Mouse (Mus musculus) limb, embryonic 15.5 days (tissue): ENCODE measurements at regions not wholly inside any gene's neighbourhood (a gene's known extent, or its start where the extent isn't known, plus 50 kb on each side); places are given as distances from the start of the nearest gene placed in this dataset.

ENCODE experiments used
- ATAC-seq: fragments of 200-750 bp; cut with Nextera tagmentation; 2 replicates; pipeline ENCODE4 v1.8.0; 2017; ENCODE audit warnings: low read depth, moderate TSS enrichment; ENCODE audit not compliant: insufficient number of reproducible peaks, low FRiP score, low TSS enrichment
- H3K27ac ChIP-seq: fragments of 300-500 bp; sonication (generic); 2 replicates; pipeline ENCODE4 v1.5.1; 2015; ENCODE audit warnings: moderate library complexity, mild to moderate bottlenecking, inconsistent platforms
- H3K27me3 ChIP-seq: fragments of 300-500 bp; sonication (generic); 2 replicates; pipeline ENCODE4 v1.6.1; 2015; ENCODE audit warnings: inconsistent platforms
- H3K36me3 ChIP-seq: fragments of 300-500 bp; sonication (generic); 2 replicates; pipeline ENCODE4 v1.6.1; 2015; ENCODE audit warnings: inconsistent platforms
- H3K4me1 ChIP-seq: fragments of 300-500 bp; sonication (generic); 2 replicates; pipeline ENCODE4 v1.6.1; 2015; ENCODE audit warnings: inconsistent platforms
- H3K4me2 ChIP-seq: fragments of 300-500 bp; sonication (generic); 2 replicates; pipeline ENCODE4 v1.6.1; 2015; ENCODE audit warnings: mild to moderate bottlenecking, inconsistent platforms
- H3K4me3 ChIP-seq: fragments of 300-500 bp; sonication (generic); 2 replicates; pipeline ENCODE4 v1.5.1; 2015; ENCODE audit warnings: mild to moderate bottlenecking, inconsistent platforms
- H3K9ac ChIP-seq: fragments of 300-500 bp; sonication (generic); 2 replicates; pipeline ENCODE4 v1.6.1; 2015; ENCODE audit warnings: inconsistent platforms
- H3K9me3 ChIP-seq: fragments of 300-500 bp; sonication (generic); 2 replicates; pipeline ENCODE4 v1.6.1; 2016; ENCODE audit warnings: inconsistent platforms
- WGBS: fragments of 180-500 bp; shearing (Covaris S2); methylation state at CpG from one replicate; pipeline ENCODE4 v1.1.7; 2015; 5-methylcytosine and 5-hydroxymethylcytosine counted together

DNA sequence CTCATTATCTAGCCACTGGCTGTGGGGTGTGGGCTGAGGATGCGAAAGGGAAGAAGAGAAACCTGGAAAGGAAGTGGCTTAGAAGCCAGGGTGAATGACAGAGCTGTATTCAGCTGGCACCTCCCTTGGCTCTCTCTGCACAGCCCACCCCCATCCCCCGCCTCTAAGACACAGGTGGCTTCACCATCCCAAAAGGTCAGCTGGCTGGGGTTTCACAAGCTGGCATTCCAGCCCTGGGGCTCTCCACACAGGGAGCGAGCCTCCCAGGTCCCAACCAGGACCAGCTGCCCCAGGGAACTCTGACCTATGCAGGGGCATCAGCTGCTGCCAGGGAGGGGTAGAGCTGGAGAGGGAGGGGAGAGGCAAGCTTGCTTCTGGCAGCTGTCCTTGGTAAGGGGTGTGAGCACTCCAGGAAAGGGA lies 71.9 kb upstream of the Mef2a start:
- WGBS, result 52% methylated on average over 3 of the region's 3 CpGs
- Histone ChIP-seq H3K4me2 (no peak overlapping the region), H3K4me1 (peaks cover 46% of the 10 kb centered on the region), H3K9me3 (no peaks in the 10 kb centered on the region), H3K36me3 (no peaks in the 10 kb centered on the region), H3K27ac (no peak overlapping the region; the same call in 1 of the 2 replicates), H3K9ac (no peak overlapping the region), H3K27me3 (no peaks in the 10 kb centered on the region), H3K4me3 (no peak overlapping the region)
- peak; percentile 56; the same call in 1 of the 2 replicates for ATAC-seq

DNA sequence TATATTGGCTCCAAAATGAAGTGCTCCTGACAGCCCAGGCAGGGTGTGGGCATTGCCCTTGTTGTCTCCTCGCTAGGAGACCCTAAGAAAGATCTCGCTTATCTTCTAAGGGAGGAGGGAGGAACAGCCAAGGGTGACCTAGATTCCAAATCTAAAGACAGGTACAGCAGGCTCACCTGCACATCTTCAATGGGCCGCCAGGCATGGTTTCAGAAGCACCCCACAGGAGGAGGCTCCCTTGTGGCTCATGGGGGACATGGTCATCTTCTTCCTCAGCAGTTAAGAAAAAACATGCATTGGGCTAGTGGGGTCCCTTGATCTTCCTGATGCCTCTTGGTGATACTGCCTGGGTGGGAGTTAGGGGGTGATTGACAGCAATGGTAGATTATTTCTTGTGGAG lies 71.0 kb upstream of the Mef2a start:
- no peak overlapping the region for H3K4me2 ChIP-seq
- H3K9ac ChIP-seq, result no peak overlapping the region
- no peak for ATAC-seq
- H3K27me3 ChIP-seq, result no peaks in the 10 kb centered on the region
- peaks cover 46% of the 10 kb centered on the region for H3K4me1 ChIP-seq
- peak overlapping the region; percentile 84 for H3K27ac ChIP-seq
- H3K9me3 ChIP-seq, result no peaks in the 10 kb centered on the region
- WGBS, result 63% methylated on average over 3 of the region's 3 CpGs
- no peaks in the 10 kb centered on the region for H3K36me3 ChIP-seq
- H3K4me3 ChIP-seq, result no peak overlapping the region

DNA sequence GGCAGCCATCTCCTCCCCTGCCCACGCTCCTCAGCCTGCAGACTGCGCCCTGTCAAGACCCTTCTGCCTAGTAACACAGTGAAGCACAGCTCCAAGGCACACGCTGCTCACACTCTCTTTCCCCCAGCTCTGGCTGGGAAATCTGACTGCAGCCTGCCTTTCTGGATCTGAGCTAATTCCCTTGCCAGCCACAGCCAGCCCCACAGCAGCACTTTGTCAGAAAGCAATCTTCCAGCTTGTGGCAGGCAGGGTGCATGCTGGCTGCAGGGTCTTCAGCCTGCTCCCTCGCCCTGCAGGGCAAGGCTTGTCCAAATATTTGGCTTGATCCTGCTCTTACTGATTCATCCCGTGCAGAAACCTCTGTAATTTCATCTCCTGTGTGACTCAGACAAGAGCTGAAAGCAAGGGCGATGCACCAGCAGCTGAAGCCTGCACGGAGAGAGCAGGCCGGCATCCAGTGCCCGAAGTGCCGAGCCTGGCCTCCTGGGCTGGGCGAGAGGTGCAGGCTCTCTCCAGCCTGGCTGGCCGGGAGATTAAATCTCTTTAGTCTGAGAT lies 70.4 kb upstream of the Mef2a start:
- Histone ChIP-seq H3K9ac (no peak overlapping the region), H3K36me3 (no peaks in the 10 kb centered on the region), H3K27me3 (no peaks in the 10 kb centered on the region), H3K27ac (peak overlapping the region; percentile 84), H3K9me3 (no peaks in the 10 kb centered on the region), H3K4me2 (peak overlapping the region; percentile 12), H3K4me3 (no peak overlapping the region), H3K4me1 (peaks cover 48% of the 10 kb centered on the region)
- WGBS, result 16% methylated on average over 12 of the region's 12 CpGs
- ATAC-seq, result peak; percentile 22; the same call in 1 of the 2 replicates

DNA sequence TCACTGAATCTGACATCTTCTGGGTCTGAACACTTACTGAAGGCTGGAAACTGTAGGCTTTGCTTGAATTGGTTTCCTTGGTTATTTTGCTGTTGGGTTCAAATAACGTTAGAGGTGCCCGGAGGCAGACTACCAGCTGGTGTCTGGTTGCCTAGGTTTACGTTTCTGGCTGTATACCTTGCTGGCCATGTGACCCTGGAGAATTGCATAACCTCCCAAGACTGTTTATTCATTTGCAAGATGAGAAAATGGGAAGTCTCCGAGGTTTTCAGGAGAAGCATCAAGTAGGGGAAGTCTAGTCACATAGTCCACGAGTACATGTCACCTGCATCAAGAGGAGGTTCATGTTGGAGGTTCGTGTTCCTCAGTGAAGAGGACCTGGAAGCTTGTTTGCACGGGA lies 69.6 kb upstream of the Mef2a start:
- no peak for ATAC-seq
- WGBS, result 34% methylated on average over 7 of the region's 7 CpGs
- Histone ChIP-seq H3K4me3 (no peak overlapping the region), H3K27ac (peak overlapping the region; percentile 84; the same call in 1 of the 2 replicates), H3K9ac (no peak overlapping the region), H3K27me3 (no peaks in the 10 kb centered on the region), H3K4me1 (peaks cover 48% of the 10 kb centered on the region), H3K9me3 (no peaks in the 10 kb centered on the region), H3K36me3 (no peaks in the 10 kb centered on the region), H3K4me2 (no peak overlapping the region)

DNA sequence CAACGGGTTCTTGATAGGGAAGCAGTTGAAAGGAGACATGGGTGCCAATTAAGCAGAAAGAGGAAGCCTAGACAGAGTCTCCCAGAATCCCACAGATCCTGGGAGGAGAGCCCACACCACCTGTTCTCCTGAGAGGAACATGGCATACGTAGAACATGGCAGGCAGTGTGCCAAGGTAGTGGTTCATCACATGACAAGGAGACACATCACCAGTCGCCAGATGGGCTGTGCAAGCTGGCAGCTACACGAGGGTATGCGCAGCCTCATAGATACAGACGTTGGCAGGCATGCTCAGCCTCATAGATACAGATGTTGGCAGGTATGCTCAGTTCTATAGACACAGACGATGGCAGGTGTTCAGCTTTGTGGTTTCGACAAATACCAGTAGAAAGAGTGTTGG lies 68.1 kb upstream of the Mef2a start:
- ATAC-seq, result no peak
- H3K36me3 ChIP-seq, result no peaks in the 10 kb centered on the region
- WGBS, result 87% methylated on average over 8 of the region's 8 CpGs
- no peak overlapping the region for H3K9ac ChIP-seq
- no peak overlapping the region for H3K4me2 ChIP-seq
- no peaks in the 10 kb centered on the region for H3K9me3 ChIP-seq
- H3K4me1 ChIP-seq, result peaks cover 50% of the 10 kb centered on the region
- no peak overlapping the region for H3K27ac ChIP-seq
- no peak overlapping the region for H3K4me3 ChIP-seq
- H3K27me3 ChIP-seq, result no peaks in the 10 kb centered on the region

DNA sequence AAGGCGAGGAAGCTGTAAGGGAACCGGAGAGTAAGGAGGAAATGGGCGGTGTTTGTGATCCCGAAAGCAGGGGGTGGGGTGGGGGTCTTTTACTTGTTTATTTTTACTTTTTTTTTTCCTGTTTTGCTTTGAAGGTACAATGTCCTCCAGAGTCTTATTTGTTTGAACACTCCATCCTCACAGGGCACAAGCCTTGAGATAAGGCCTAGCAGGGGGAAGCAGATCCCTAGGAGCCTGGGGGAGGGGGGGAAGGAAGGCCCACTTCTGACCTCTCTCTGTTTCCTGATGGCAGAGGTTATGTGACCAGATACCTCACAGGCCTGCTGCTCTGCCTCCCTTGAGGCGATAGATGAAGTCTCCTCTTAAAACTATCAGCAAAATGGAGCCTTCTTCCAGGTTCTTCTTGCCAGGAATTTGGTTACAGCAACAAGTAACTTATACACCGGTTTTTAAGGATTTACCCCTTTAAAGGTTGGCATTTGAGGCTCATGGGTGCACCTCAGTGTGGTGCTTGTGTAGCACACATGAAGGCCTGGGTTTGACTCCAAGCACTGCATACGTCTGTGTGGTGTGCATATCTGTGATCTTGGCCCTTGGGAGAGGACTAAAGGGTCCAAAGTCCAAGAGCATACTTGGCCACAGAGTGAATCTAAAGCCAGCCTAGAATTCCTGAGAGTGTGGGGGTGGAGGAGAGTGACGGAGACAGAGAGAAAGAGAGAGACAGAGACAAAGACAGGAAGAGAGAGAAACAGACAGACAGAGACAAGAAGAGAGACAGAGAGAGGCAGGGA lies 64.8 kb upstream of the Mef2a start:
- Histone ChIP-seq H3K4me2 (no peak overlapping the region), H3K9me3 (no peaks in the 10 kb centered on the region), H3K9ac (no peak overlapping the region), H3K4me1 (peaks cover 28% of the 10 kb centered on the region), H3K27me3 (no peaks in the 10 kb centered on the region), H3K36me3 (no peaks in the 10 kb centered on the region), H3K27ac (no peak overlapping the region), H3K4me3 (no peak overlapping the region)
- 78% methylated on average over 8 of the region's 8 CpGs for WGBS
- ATAC-seq, result no peak

DNA sequence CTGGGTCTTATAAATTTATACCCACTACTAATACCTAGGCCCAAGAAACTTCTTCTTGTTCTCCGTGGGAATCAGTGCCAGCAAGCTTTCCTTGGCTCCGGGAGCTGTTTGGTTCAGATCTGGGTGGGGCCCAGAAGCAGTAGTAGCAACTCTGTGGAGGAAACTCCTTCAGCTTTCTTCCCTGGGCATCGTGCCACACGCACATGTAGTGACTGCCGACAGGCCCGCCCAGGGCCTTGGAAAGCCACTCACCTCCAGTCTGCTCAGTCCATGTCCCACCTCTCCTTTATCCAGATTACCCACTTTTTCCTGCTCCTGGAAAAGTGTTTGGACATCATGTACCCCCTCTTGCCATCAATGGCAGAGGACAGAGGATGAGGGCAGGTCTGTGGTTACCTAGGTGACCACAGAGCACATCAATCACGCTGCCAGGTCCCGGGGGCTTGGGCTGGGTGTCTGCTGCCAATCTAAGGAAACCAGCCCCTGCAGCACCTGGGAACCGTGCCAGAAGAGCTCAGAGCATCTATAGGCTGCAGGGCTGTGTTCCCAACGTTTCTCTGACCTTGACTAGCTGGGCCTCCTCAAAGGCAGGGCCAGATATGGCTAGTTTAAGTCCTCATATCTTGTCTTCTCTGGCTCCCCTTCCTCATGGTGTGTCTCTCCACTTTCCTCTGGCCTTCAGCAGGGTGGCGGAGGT lies 63.1 kb upstream of the Mef2a start:
- no peaks in the 10 kb centered on the region for H3K27me3 ChIP-seq
- peaks cover 24% of the 10 kb centered on the region for H3K4me1 ChIP-seq
- no peak overlapping the region for H3K9ac ChIP-seq
- H3K27ac ChIP-seq, result peak overlapping the region; percentile 67
- peak; percentile 71; the same call in 1 of the 2 replicates for ATAC-seq
- H3K9me3 ChIP-seq, result no peaks in the 10 kb centered on the region
- no peaks in the 10 kb centered on the region for H3K36me3 ChIP-seq
- no peak overlapping the region for H3K4me3 ChIP-seq
- no peak overlapping the region for H3K4me2 ChIP-seq
- 37% methylated on average over 11 of the region's 11 CpGs for WGBS

DNA sequence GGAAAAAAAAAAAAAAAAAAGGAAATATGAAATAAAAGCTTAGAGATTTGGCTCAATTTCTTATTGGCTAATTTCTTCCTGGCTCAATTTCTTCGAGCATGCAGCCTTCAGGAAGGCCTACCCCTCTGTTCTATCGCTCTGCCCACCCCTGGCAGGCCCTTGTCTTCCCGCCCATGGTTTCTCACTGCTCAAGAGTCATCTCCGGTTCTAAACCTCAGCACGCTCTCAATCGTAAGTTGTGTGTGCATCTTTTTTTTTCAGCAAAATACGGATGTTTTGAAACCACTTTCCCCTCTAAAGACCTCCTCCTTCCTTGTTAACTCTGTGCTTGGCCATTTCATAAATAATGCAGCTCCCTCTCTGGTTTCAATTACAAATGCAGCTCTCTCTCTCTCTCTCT lies 58.3 kb upstream of the Mef2a start:
- Histone ChIP-seq H3K36me3 (no peaks in the 10 kb centered on the region), H3K27me3 (no peaks in the 10 kb centered on the region), H3K4me2 (no peak overlapping the region), H3K9ac (no peak overlapping the region), H3K9me3 (no peaks in the 10 kb centered on the region), H3K4me3 (no peak overlapping the region), H3K4me1 (peaks cover 11% of the 10 kb centered on the region), H3K27ac (no peak overlapping the region)
- 62% methylated on average over 7 of the region's 7 CpGs for WGBS
- ATAC-seq, result no peak

DNA sequence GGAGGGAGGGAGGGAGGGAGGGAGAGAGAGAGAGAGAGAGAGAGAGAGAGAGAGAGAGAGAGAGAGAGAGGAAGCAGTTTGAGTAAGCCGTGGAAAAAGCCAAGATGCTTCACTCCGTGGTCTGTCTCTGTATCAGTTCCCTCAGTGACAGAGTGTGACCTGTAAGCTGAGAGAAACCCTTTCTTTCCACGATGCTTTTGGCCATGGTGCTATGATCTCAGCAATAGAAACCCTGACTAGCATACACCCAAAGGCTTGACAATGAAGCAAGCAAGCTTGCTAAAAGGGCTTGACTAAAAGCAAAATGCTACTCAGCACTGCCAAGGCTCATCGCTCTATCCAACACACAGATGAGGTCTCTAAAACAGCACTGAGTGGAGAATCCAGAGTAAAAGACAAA lies 57.4 kb upstream of the Mef2a start:
- no peaks in the 10 kb centered on the region for H3K9me3 ChIP-seq
- H3K27ac ChIP-seq, result no peak overlapping the region
- no peaks in the 10 kb centered on the region for H3K27me3 ChIP-seq
- no peaks in the 10 kb centered on the region for H3K36me3 ChIP-seq
- H3K4me2 ChIP-seq, result no peak overlapping the region
- H3K9ac ChIP-seq, result no peak overlapping the region
- no peak for ATAC-seq
- no peak overlapping the region for H3K4me3 ChIP-seq
- WGBS, result 84% methylated on average over 4 of the region's 4 CpGs
- H3K4me1 ChIP-seq, result peaks cover 1% of the 10 kb centered on the region; the same call in 1 of the 2 replicates

DNA sequence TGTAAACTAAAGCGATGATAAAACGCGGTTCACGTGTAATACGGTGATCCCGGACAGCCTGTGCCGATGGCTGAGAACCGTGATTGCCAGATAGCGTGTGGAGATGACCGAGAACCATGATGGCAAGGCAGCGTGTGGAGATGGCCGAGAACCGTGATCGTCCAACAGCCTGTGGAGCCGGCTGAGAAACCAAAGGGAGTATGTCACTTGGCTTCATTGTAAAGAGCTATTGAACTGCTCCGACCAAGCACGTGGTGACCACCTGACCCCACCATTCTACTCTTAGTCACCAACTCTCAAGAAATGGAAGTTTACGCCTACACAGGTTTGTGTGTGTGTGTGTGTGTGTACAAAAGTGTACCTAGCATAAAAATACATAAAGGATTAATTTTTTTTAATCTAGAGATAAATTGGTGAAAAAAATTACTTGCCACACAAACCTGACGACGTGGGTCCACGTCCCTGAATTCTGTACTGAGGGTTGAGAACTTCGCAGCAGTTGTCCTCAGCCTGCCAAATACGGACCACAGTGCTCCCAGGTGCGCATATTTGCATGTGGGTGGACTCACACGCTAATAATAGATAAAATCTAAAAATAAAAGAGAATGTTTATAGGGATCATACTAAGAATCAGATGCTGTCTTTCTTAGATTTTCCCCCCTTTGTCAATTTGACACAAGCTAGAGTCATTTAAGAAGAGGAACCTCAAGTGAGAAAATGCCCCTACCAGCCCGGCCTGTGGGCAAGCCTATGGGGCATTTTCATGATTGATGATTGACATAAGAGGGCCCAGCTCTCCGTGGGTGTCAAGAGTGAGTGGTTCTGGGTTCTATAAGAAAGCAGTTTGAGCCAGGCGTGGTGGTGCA lies 56.6 kb upstream of the Mef2a start:
- Histone ChIP-seq H3K27me3 (no peaks in the 10 kb centered on the region), H3K4me3 (no peak overlapping the region), H3K36me3 (no peaks in the 10 kb centered on the region), H3K27ac (no peak overlapping the region), H3K4me2 (no peak overlapping the region), H3K4me1 (no peaks in the 10 kb centered on the region), H3K9me3 (no peaks in the 10 kb centered on the region), H3K9ac (no peak overlapping the region)
- no peak for ATAC-seq
- 94% methylated on average over 28 of the region's 28 CpGs for WGBS

DNA sequence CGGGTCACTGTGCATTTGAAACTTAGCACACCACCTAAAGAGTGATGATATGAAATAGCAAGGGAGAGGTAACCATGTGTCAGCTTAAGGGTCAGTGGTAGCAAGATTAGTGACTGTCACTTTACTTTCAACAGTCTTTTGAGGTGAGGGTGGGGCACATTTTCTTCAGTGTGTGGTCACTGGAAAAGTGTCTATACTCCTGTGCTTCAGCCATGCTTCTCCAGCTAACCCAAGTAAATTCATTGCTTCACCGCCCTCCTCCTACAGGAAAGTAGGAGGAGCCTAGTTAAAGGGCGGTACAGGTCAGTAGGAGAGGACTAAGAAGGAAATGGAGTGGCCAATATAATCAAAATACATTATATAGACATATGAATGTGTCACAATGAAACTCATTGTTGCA lies 55.7 kb upstream of the Mef2a start:
- Histone ChIP-seq H3K36me3 (no peaks in the 10 kb centered on the region), H3K4me1 (no peaks in the 10 kb centered on the region), H3K4me3 (no peak overlapping the region), H3K9ac (no peak overlapping the region), H3K4me2 (no peak overlapping the region), H3K9me3 (no peaks in the 10 kb centered on the region), H3K27me3 (no peaks in the 10 kb centered on the region), H3K27ac (no peak overlapping the region)
- 90% methylated on average over 3 of the region's 3 CpGs for WGBS
- no peak for ATAC-seq
